Mouse (Mus musculus) spleen, postnatal 14 days (tissue): Measurements from ENCODE around the gene Rab3a.
A peak's percentile ranks its signal among the peaks of the same experiment; 100 is the strongest.

Source experiments
- DNase-seq, 2 experiments: peaks; one replicate each; pipeline ENCODE4 v3.0.0; 2021 to 2022; ENCODE audit warnings: low spot score in 2 of 2

Gene Rab3a

DNA sequence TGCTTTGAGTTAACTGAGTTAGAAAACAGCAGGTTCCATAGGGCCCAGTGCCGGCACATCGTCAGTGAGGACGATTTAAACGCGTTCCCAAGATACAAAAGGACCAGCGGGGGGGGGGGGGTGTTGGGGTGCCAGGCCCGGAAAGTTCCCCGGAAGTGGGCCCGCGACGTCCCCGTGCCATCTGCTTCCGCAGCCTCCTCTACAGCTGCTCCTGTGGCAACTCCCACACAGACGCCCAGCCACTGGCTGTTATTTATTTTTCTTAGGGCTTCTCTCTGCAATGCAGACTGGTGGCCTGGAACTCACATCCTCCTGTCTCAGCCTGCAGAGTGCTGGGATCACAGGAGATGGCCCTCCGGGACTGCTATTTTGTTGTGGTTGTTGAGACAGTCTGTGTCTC, 46.7 kb downstream of the Rab3a start:
- no peak for DNase-seq

DNA sequence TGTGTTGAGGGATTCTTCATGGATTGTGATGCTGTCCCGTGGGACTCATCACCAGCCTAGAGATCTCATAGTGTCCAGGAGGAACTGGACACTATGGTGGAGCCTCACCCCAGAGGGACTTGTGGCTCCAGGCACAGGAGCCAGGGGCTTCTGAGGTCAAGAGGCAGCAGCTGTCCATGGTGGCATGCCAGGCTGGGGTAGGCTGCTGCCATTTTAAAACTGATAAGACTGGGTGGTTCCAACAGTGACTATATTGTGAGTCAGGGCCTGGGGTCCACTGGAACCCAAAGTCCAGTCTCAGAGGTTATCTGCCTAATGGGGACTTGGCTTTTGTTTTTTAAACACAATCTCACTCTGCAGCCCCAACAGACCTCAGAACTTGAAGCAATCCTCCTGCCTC, 47.4 kb downstream of the Rab3a start:
- no peak for DNase-seq

DNA sequence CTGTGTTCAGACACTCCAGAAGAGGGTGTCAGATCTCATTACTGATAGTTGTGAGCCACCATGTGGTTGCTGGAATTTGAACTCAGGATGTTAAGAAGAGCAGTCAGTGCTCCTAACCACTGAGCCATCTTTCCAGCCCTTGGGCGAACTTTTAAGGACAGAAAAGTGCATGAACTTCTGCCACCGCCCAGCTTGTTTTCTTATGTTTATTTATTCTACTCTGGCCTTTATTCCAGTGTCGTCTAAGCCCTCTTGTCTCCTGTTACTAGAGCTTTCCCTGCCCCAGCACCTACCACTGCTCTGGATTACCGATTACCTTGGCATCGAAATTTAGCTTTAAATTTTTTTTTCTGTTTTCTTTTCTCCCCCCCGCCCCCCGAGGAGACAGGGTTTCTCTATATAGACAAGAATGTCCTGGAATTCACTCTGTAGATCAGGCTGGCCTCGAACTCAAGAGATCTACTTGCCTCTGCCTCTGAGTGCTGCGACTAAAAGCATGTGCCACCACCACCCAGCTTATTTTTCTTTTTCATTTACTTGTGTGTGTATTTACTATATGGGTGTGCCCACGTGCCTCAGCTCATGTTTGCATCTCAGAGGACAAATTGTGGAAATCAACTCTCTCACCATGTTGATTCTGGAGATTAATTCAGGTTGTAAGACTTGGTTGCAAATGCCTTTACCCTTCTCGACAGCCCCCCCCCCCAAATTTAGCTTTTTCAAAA, 48.5 kb downstream of the Rab3a start:
- DNase-seq: no peak

DNA sequence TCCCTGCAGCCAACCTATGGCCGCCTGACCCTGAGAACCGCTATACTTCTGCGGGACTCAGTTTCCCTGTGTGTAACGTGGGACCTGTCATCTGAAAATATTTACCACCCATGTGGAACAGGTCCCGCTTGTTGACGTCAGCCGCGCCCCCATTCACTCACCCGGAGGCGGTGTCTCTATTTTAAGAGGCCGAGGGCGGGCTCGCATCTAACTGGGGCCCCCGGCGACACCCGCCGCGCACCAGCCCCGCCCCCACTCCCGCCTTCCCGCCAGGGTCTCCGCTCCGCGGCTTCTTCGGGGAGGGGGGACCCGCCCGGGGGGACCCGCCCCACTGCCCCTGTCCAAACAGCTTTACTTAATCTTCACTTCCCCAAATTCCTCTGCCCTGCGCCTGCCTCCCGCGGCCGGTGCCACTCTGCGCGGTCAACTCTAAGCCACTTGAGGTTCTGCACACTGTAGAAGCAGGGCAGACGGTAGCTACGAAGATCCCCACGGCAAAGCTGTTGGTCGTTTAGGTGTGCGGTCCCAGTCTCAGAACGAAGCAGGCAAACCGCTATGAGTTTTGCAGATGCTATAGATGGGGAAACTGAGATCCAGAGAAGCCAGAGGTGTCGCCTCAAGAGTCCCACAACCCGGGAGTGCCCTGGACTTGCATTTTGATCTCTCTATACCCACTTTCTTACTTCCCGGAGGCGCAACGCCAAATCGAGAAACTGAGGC, 49.4 kb downstream of the Rab3a start:
- DNase-seq: peak; percentile 69 to 77

DNA sequence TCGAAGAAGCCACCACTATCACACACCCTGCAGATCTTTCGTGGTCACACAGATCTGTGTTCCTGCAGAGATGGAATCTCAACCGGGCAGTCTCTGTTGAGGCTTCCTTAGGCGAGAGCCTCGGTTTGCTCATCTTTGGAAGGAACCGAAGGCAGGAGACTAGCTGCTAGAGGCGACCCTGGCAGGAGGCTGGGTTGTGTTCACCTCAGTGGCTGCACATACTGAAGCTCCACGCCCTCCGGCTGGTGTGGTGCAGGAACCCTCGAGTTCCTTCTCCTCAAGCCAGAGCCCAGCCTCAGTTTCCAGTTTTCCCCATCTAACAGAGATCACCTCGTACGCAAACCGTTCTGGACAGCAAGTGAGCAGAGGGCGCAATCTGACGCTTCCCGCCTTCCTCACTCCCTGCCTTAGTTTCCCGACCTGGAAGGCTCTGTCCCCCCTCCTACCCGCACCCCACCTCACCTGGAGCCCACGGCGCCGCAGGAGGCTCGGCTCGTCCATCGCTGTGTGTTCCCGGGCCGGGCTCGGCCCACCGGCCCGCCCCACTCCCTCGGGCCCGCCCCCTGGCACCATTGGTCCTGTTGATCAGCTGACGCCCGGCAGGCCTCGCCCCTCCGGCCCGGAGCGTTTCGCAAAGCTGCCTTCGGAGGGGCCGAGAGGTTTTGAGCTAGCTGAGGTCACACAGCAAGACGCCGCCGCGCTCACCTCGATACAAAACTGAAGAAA, 50.2 kb downstream of the Rab3a start, which contains the start of gene Mast3:
TSS of gene Mast3 (minus strand) at position 574 of the 726 bp plus-strand sequence.
- peak; percentile 77 to 79 for DNase-seq

DNA sequence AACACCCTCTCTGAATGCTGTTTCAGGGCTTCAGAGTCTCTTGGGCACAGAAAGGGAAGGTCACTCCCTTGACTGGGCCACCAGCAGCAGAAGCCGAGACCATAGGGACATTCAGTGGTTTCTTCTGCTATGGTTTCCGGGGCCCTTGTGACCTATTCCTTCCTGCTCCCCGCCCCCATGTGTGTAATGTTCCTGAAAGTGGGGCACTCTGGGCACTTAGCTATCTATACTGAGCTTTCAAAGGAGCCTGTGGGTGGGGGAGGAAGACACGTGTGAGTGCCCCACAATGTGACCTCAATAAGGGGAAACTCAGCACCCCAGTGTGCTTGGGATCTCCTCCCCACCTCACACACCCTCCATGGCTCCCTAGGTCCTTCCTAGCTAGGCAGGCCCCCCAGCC, 52.1 kb downstream of the Rab3a start:
- peak; percentile 38 to 43 for DNase-seq

DNA sequence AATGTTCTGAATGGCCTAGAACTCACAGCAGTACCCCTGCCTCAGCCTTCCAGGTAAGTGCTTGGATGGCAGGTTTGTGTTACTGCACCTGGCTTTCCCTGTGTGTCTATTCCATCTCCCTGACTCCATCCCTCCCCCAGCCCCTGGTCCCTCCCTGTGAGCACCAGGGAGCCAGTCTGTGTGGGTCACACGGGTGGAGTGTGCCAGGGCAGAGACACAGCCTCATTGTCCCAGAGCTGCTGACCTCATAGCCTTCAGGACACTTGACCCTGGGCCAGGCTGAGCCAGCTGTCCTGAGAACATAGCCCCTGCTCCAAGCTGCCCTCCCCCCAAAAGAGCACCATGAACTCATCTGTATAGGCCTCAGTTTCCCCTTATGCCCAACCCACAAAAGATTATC, 52.8 kb downstream of the Rab3a start:
- DNase-seq: no peak

DNA sequence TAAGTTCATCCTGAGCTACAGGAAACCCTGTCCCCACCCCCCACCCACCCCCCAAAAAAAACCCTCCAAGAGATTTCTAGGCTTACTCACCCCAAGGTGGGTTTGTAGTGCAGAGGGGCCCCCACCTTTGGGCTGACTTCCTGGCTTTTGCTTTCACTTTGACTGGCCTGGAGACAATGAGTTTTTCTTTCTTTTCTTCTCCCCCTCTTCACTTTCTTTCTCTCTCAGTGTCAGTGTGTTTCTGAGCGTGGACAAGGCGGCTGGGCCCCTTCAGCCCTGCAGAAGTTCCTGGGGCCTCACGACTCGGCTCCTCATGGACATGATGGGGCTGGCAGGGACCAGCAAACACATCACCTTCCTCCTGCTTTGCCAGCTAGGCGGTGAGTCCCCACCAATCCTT, 53.8 kb downstream of the Rab3a start, which contains the start of gene Il12rb1:
TSS of gene Il12rb1 (plus strand) at position 211 of the 400 bp plus-strand sequence.
- DNase-seq: no peak
